Mouse (Mus musculus) urinary bladder, adult 18-20 months (tissue): Measurements from ENCODE around the gene Dnase2b.

Experiments
- DNase-seq, 2 experiments: peaks; one replicate each; pipeline ENCODE4 v3.0.0; 2022; ENCODE audit warnings: low spot score in 2 of 2, mixed read lengths in 2 of 2

Gene Dnase2b

GRCm38 (mm10) chr3:146616533-146617283 lies 1.3 kb upstream of the Dnase2b start:
- DNase-seq = no peak

GRCm38 (mm10) chr3:146611821-146612220 lies 3.6 kb downstream of the Dnase2b start:
- DNase-seq = no peak

- DNase-seq = no peak
Measured at GRCm38 (mm10) chr3:146611261-146611660, 4.1 kb downstream of the Dnase2b start.

GRCm38 (mm10) chr3:146610322-146610721 lies 5.1 kb downstream of the Dnase2b start:
- no peak for DNase-seq

GRCm38 (mm10) chr3:146607368-146607767 lies 8.0 kb downstream of the Dnase2b start:
- no peak for DNase-seq

- DNase-seq = no peak
Measured at GRCm38 (mm10) chr3:146604647-146605046, 10.7 kb downstream of the Dnase2b start.

GRCm38 (mm10) chr3:146602531-146602930 lies 12.9 kb downstream of the Dnase2b start:
- DNase-seq = no peak

- no peak for DNase-seq
Measured at GRCm38 (mm10) chr3:146601205-146601604, 14.2 kb downstream of the Dnase2b start.

GRCm38 (mm10) chr3:146599198-146599900 lies 16.0 kb downstream of the Dnase2b start:
- no peak for DNase-seq

GRCm38 (mm10) chr3:146598411-146598810 lies 17.0 kb downstream of the Dnase2b start:
- no peak for DNase-seq

- DNase-seq = no peak
Measured at GRCm38 (mm10) chr3:146596864-146597263, 18.5 kb downstream of the Dnase2b start.

- no peak for DNase-seq
Measured at GRCm38 (mm10) chr3:146596387-146596786, 19.0 kb downstream of the Dnase2b start.

GRCm38 (mm10) chr3:146595440-146595839 lies 20.0 kb downstream of the Dnase2b start:
- DNase-seq = no peak

- no peak for DNase-seq
Measured at GRCm38 (mm10) chr3:146591601-146592000, 23.8 kb downstream of the Dnase2b start.

GRCm38 (mm10) chr3:146591159-146591558 lies 24.2 kb downstream of the Dnase2b start:
- no peak for DNase-seq

- no peak for DNase-seq
Measured at GRCm38 (mm10) chr3:146589523-146589922, 25.9 kb downstream of the Dnase2b start.

GRCm38 (mm10) chr3:146586616-146587015 lies 28.8 kb downstream of the Dnase2b start:
- DNase-seq = no peak

- no peak for DNase-seq
Measured at GRCm38 (mm10) chr3:146583908-146584307, 31.5 kb downstream of the Dnase2b start.

GRCm38 (mm10) chr3:146583478-146583877 lies 31.9 kb downstream of the Dnase2b start:
- no peak for DNase-seq

- no peak for DNase-seq
Measured at GRCm38 (mm10) chr3:146580039-146580729, 35.2 kb downstream of the Dnase2b start.

- DNase-seq = no peak
Measured at GRCm38 (mm10) chr3:146577591-146577990, 37.8 kb downstream of the Dnase2b start.

- no peak for DNase-seq
Measured at GRCm38 (mm10) chr3:146571341-146571740, 44.1 kb downstream of the Dnase2b start.

- DNase-seq = no peak
Measured at GRCm38 (mm10) chr3:146570939-146571338, 44.5 kb downstream of the Dnase2b start.
